Mouse (Mus musculus) layer of hippocampus, adult 11-12 months (tissue): ENCODE data around the gene Olfr1513.
"Not testable (repeated sequence)": the region's sequence is repeated elsewhere in the genome, so short reads cannot be mapped to it uniquely, and the experiment has no call there.

Experiments used
- DNase-seq: peaks from one replicate; pipeline ENCODE4 v3.0.0; 2022; ENCODE audit warnings: low spot score

Olfr1513 gene

GRCm38 (mm10) chr14:52310343-52310742, 45.9 kb downstream of the Olfr1513 start:
- DNase-seq, result not testable (repeated sequence)

GRCm38 (mm10) chr14:52306100-52306499, 50.1 kb downstream of the Olfr1513 start:
- DNase-seq, result no peak

GRCm38 (mm10) chr14:52304644-52305271, 51.5 kb downstream of the Olfr1513 start, which contains the start of gene Mettl3:
Gene Mettl3, minus strand, starts transcription at chr14:52305128.
- peak; percentile 94 for DNase-seq

GRCm38 (mm10) chr14:52303517-52303916, 52.7 kb downstream of the Olfr1513 start:
- not testable (repeated sequence) for DNase-seq
